Mouse (Mus musculus): ENCODE measurements around the gene Slc35g3. TPM values are rescaled to one million over a fixed set of nuclear protein-coding genes. Genes with fewer than 3 reads are reported as not detected.
A peak's percentile ranks its signal among the peaks of the same experiment; 100 is the strongest.

Gene Slc35g3
- polyA plus RNA-seq, 1 experiment from 2014 or later, result not detected

DNA sequence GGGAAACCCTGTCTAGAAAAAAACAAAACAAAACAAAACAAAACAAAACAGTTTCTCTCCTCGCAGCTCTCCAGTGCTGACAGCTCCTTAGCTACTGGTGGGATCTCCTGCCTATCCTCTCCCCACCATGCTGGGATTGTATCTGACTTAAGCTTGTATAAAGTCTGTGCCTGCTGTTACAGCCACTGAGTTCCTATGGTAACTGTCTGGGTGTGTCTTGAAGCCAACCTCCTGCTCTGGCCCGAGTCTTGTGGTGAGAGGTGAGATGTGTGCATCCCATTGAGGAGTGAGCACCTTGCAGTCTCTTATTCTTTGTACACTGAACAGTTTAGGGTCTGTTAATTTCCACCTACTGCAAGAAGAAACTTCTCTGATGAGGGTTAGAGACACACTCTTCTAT is 38.7 kb downstream of the Slc35g3 start:
- Histone ChIP-seq H3K27me3 (ENCODE audit: insufficient read depth, low read length) (no peaks in the 10 kb centered on the region), H3K36me3 (ENCODE audit: insufficient read depth, low read length) (no peaks in the 10 kb centered on the region), H3K4me3 (replicated peaks; ENCODE audit: low read depth, low read length) (no peak overlapping the region), H3K4me1 (replicated peaks; ENCODE audit: insufficient read depth, low read length) (no peaks in the 10 kb centered on the region), H3K4me2 (ENCODE audit: low read length) (no peak overlapping the region), H3K27ac (no peak overlapping the region), H3K9ac (ENCODE audit: low read depth, low read length) (no peak overlapping the region), H3K9me3 (replicated peaks; ENCODE audit: low read length) (no peaks in the 10 kb centered on the region)
- no peak for TF ChIP-seq CTCF (IDR thresholded peaks at IDR 0.05; ENCODE audit: low read depth)
- 34% methylated on average over 2 of the region's 2 CpGs for WGBS
- no peak for DNase-seq (ENCODE audit: low spot score)
- ATAC-seq (replicated peaks; ENCODE audit: low FRiP score, low read depth), result no peak

DNA sequence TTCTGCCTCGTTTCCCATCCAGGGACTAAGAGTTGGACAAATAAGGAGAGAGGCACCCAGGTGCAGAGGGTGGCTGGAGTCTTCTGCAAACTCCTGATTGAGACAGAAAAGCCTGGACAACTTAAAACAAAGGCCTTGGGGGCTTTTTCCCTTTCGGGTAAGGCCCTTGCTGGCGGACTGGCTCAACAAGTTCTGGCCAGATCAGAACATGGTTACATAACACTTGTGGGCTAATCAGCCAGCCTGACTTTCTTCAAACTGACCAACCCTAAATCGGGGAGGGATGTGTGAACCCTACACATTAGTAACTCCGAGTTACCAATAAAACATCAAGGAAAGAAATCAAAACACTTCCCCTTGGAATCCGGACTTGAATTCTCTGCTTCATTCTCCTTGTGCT is 40.9 kb downstream of the Slc35g3 start:
- Histone ChIP-seq H3K36me3 (ENCODE audit: insufficient read depth, low read length) (no peaks in the 10 kb centered on the region), H3K4me2 (ENCODE audit: low read length) (no peak overlapping the region), H3K9me3 (replicated peaks; ENCODE audit: low read length) (no peaks in the 10 kb centered on the region), H3K4me3 (replicated peaks; ENCODE audit: low read depth, low read length) (no peak overlapping the region), H3K27ac (no peak overlapping the region), H3K27me3 (ENCODE audit: insufficient read depth, low read length) (no peaks in the 10 kb centered on the region), H3K9ac (ENCODE audit: low read depth, low read length) (no peak overlapping the region), H3K4me1 (replicated peaks; ENCODE audit: insufficient read depth, low read length) (no peaks in the 10 kb centered on the region)
- no peak for DNase-seq (ENCODE audit: low spot score)
- TF ChIP-seq CTCF (IDR thresholded peaks at IDR 0.05; ENCODE audit: low read depth), result no peak
- no peak for ATAC-seq (replicated peaks; ENCODE audit: low FRiP score, low read depth)
- WGBS, result 49% methylated on average over 6 of the region's 6 CpGs

DNA sequence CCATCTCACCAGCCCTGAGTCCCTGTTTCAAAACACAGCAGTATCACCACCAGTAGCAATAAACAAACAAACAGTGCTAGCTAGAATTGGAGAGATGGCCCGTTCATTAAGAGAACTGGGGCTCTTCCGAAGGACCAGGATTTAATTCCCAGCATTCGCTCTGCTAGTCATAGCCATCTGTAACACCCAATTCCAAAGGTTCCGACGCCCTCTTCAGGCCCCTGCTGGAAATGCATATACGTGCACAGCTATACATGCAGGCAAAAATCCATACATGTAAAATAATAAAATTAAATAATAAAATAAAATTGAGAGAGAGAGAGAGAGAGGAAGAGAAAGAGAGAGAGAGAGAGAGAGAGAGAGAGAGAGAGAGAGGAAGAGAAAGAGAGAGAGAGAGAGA is 42.3 kb downstream of the Slc35g3 start:
- Histone ChIP-seq H3K4me1 (replicated peaks; ENCODE audit: insufficient read depth, low read length) (no peaks in the 10 kb centered on the region), H3K27ac (no peak overlapping the region), H3K36me3 (ENCODE audit: insufficient read depth, low read length) (no peaks in the 10 kb centered on the region), H3K9ac (ENCODE audit: low read depth, low read length) (no peak overlapping the region), H3K4me3 (replicated peaks; ENCODE audit: low read depth, low read length) (no peak overlapping the region), H3K27me3 (ENCODE audit: insufficient read depth, low read length) (no peaks in the 10 kb centered on the region), H3K4me2 (ENCODE audit: low read length) (no peak overlapping the region), H3K9me3 (replicated peaks; ENCODE audit: low read length) (no peaks in the 10 kb centered on the region)
- no peak for DNase-seq (ENCODE audit: low spot score)
- no peak for ATAC-seq (replicated peaks; ENCODE audit: low FRiP score, low read depth)
- WGBS, result 75% methylated on average over 6 of the region's 6 CpGs
- TF ChIP-seq CTCF (IDR thresholded peaks at IDR 0.05; ENCODE audit: low read depth), result peak; percentile 11; the same call in 1 of the 2 replicates

DNA sequence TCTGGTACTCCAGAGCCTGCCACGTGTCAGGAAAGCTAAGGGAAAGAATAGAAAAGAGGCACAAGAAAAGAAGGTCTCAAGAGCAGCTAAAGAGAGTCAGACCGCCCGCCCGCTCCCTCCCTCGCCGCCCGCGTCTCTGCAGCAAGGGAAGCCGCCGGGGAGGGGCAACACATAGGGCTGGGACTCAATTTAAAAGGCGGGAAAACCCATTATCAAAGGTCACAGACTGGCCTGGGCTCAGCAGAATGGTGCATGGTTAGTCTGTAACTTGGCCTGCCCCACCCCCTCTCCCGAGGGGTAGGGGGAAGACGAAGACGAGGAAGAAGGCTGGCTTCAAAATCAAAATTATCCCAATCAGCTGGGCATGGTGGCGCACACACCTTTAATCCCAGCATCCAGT is 43.1 kb downstream of the Slc35g3 start:
- H3K4me3 ChIP-seq (replicated peaks; ENCODE audit: low read depth, low read length), result no peak overlapping the region
- no peaks in the 10 kb centered on the region for H3K4me1 ChIP-seq (replicated peaks; ENCODE audit: insufficient read depth, low read length)
- H3K36me3 ChIP-seq (ENCODE audit: insufficient read depth, low read length), result no peaks in the 10 kb centered on the region
- TF ChIP-seq CTCF (IDR thresholded peaks at IDR 0.05; ENCODE audit: low read depth), result no peak
- no peak overlapping the region for H3K4me2 ChIP-seq (ENCODE audit: low read length)
- DNase-seq (ENCODE audit: low spot score) (no peak), ATAC-seq (replicated peaks; ENCODE audit: low FRiP score, low read depth) (no peak)
- H3K9ac ChIP-seq (ENCODE audit: low read depth, low read length), result no peak overlapping the region
- H3K27me3 ChIP-seq (ENCODE audit: insufficient read depth, low read length), result no peaks in the 10 kb centered on the region
- WGBS, result 38% methylated on average over 15 of the region's 15 CpGs
- no peaks in the 10 kb centered on the region for H3K9me3 ChIP-seq (replicated peaks; ENCODE audit: low read length)
- H3K27ac ChIP-seq, result no peak overlapping the region

DNA sequence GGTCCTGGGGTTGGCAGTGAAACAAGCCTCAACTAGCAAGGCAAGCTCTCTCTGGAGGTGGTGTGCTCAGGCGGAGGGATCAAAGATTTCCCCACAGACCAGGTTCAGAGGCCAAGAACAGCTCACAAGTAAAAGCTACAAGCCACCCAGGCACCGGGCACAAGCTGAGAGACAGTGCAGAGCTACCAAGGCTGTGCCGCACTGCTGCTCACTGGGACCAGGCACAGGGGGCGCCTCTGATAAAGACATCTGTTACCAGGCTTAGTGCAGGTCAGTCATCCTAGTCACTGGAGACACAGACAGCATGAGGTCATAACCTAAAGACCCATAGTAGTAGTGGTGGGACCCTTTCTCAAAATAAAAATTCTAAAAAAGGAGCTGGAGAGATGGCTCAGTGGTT is 44.8 kb downstream of the Slc35g3 start:
- Histone ChIP-seq H3K4me3 (replicated peaks; ENCODE audit: low read depth, low read length) (no peak overlapping the region), H3K27me3 (ENCODE audit: insufficient read depth, low read length) (no peaks in the 10 kb centered on the region), H3K9ac (ENCODE audit: low read depth, low read length) (no peak overlapping the region), H3K9me3 (replicated peaks; ENCODE audit: low read length) (no peaks in the 10 kb centered on the region), H3K4me2 (ENCODE audit: low read length) (no peak overlapping the region), H3K36me3 (ENCODE audit: insufficient read depth, low read length) (no peaks in the 10 kb centered on the region), H3K27ac (no peak overlapping the region), H3K4me1 (replicated peaks; ENCODE audit: insufficient read depth, low read length) (no peaks in the 10 kb centered on the region)
- WGBS, result 71% methylated on average over 4 of the region's 4 CpGs
- ATAC-seq (replicated peaks; ENCODE audit: low FRiP score, low read depth), result no peak
- DNase-seq (ENCODE audit: low spot score), result no peak
- TF ChIP-seq CTCF (IDR thresholded peaks at IDR 0.05; ENCODE audit: low read depth), result no peak

DNA sequence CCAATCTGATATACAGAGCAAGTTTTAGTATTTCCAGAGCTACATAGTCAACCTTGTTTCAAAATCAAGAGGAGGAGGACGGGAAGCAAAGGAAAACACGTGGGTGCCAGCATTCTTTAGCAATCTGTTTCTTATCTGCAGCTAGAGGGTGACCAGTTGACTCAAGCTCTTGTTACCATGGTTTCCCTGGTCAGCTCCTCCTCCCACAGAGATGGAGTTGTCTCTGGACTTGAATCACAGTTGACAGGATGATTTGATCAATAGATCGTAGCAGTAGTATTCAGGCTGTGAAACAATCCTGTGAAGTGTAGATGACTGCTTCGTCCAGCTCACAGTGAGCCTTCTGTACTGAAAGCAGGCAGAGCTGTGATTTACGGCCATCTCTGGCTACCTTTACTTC is 45.8 kb downstream of the Slc35g3 start:
- Histone ChIP-seq H3K27ac (peak overlapping the region; percentile 83; the same call in 1 of the 2 replicates), H3K9ac (ENCODE audit: low read depth, low read length) (no peak overlapping the region), H3K27me3 (ENCODE audit: insufficient read depth, low read length) (no peaks in the 10 kb centered on the region), H3K4me2 (ENCODE audit: low read length) (no peak overlapping the region), H3K36me3 (ENCODE audit: insufficient read depth, low read length) (no peaks in the 10 kb centered on the region), H3K9me3 (replicated peaks; ENCODE audit: low read length) (no peaks in the 10 kb centered on the region), H3K4me3 (replicated peaks; ENCODE audit: low read depth, low read length) (no peak overlapping the region), H3K4me1 (replicated peaks; ENCODE audit: insufficient read depth, low read length) (no peaks in the 10 kb centered on the region)
- WGBS, result 18% methylated on average over 5 of the region's 5 CpGs
- ATAC-seq (replicated peaks; ENCODE audit: low FRiP score, low read depth) (no peak), DNase-seq (ENCODE audit: low spot score) (peak; percentile 82)
- TF ChIP-seq CTCF (IDR thresholded peaks at IDR 0.05; ENCODE audit: low read depth), result no peak

DNA sequence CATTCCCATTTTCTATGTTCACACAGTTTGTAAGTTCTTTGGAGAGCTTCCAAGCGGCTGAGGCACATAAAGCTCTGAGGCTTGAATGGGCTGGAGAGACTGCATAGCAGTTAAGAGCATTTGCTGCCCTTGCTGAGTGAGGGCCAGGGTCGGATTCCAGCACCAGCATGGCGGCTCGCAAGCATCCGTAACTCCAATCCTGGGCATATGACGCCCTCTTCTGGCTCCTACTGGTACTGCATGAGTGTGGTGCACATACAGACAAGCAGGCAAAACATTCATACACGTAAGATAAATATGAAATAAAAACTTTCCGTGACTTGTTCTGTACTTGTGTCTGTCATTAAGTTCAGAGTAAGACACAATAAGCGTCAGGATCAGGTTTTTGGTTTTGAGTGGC is 46.3 kb downstream of the Slc35g3 start:
- no peaks in the 10 kb centered on the region for H3K36me3 ChIP-seq (ENCODE audit: insufficient read depth, low read length)
- peak; percentile 38 for DNase-seq (ENCODE audit: low spot score)
- TF ChIP-seq CTCF (IDR thresholded peaks at IDR 0.05; ENCODE audit: low read depth), result peak; percentile 76
- no peak overlapping the region for H3K4me3 ChIP-seq (replicated peaks; ENCODE audit: low read depth, low read length)
- H3K4me2 ChIP-seq (ENCODE audit: low read length), result no peak overlapping the region
- no peak for ATAC-seq (replicated peaks; ENCODE audit: low FRiP score, low read depth)
- no peaks in the 10 kb centered on the region for H3K4me1 ChIP-seq (replicated peaks; ENCODE audit: insufficient read depth, low read length)
- no peak overlapping the region for H3K9ac ChIP-seq (ENCODE audit: low read depth, low read length)
- H3K27ac ChIP-seq, result peak overlapping the region; percentile 83
- H3K9me3 ChIP-seq (replicated peaks; ENCODE audit: low read length), result no peaks in the 10 kb centered on the region
- whole genome bisulfite sequencing, result 54% methylated on average over 9 of the region's 9 CpGs
- H3K27me3 ChIP-seq (ENCODE audit: insufficient read depth, low read length), result no peaks in the 10 kb centered on the region

All from kidney, postnatal 0 days (tissue).